Mouse (Mus musculus) spleen, adult 2 months (tissue): ENCODE results near the gene Cnot2.

ENCODE experiments used
- CTCF ChIP-seq: fragments of 200-500 bp; IDR thresholded peaks from 2 replicates; pipeline ENCODE4 v1.5.1; 2011; ENCODE audit warnings: mild to moderate bottlenecking, inconsistent platforms; ENCODE audit not compliant: insufficient read depth, insufficient read length, insufficient replicate concordance; ENCODE audit errors: extremely low read depth
- POLR2A ChIP-seq: fragments of 200-500 bp; IDR thresholded peaks from 2 replicates; pipeline ENCODE4 v1.6.1; 2011; ENCODE audit warnings: low read depth, low read length, inconsistent platforms

DNA sequence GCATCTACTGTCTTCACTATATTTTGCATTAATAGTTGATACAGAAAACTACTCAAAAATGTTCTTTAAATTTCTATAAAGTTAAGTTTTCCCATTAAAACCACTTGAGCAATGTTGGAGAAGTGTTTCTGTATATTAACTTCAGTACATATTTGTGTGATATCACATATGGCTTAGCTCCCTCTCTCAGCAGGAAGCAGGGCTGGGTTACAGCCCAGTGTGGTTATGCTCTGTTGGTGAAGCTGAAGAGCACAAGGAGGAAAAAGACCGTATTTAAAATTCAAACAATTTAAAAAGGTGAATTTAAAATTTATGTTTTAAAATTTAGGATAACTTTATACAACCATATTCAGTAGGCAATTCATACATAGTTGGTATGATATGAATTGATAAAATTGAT lies 12.8 kb downstream of the Cnot2 start:
- TF ChIP-seq CTCF, result no peak
- TF ChIP-seq POLR2A, result no peak
